Mouse (Mus musculus) kidney, adult 2 months (tissue): Measurements from ENCODE around the gene Llgl1.

Experiments used
- CTCF ChIP-seq: fragments of 200-500 bp; conservative IDR thresholded peaks from 2 replicates; pipeline ENCODE4 v1.5.1; 2011; ENCODE audit warnings: low read depth, mild to moderate bottlenecking, control low read depth, low read length, moderate library complexity, mixed read lengths; ENCODE audit not compliant: insufficient read depth, insufficient read length
- POLR2A ChIP-seq: fragments of 200-500 bp; IDR thresholded peaks from one replicate; pipeline ENCODE4 v1.6.1; 2011; ENCODE audit warnings: low read depth, low read length, control low read depth

GRCm38 (mm10) chr11:60727392-60728140 lies 28.0 kb downstream of the Llgl1 start:
- no peak for TF ChIP-seq POLR2A
- no peak for TF ChIP-seq CTCF
